Mouse (Mus musculus): ENCODE results near the gene Rnf19b. TPM values are rescaled to one million over a fixed set of nuclear protein-coding genes. Genes with fewer than 3 reads are reported as not detected.
A peak's percentile ranks its signal among the peaks of the same experiment; 100 is the strongest.

Rnf19b gene
- polyA plus RNA-seq, 1 experiment from 2014 or later, result 8.5 TPM

DNA sequence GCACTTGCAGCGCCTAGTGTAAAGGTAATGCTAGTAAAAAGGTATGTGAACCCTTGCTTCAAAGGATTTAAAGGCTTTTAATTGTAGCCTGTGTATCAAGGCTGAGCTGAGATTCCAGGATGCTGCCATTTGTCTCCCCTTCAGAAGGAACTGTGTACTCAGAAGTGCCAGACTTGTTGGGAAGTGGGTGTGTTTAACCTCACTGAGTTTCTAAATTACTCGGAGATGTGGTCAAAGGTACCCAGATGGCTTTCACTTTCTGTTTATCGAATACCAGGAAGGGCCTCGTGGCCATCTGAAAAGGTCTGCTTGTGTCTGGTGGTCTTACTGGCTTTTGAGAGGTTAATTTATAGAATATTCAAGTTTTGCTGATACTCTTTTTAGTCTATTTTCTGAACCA is 1.9 kb downstream of the Rnf19b start:
- Histone ChIP-seq H3K4me3 (ENCODE audit: low read depth, low read length) (peak overlapping the region; percentile 86; the same call in 1 of the 2 replicates), H3K9ac (no peak overlapping the region), H3K27ac (ENCODE audit: low read depth) (no peak overlapping the region), H3K4me1 (ENCODE audit: insufficient read depth) (peaks cover 5% of the 10 kb centered on the region; the same call in 1 of the 2 replicates), H3K27me3 (ENCODE audit: insufficient read depth, low read length) (no peaks in the 10 kb centered on the region), H3K4me2 (peak overlapping the region; percentile 100), H3K36me3 (ENCODE audit: insufficient read depth) (no peaks in the 10 kb centered on the region), H3K9me3 (ENCODE audit: low read depth, low read length) (no peaks in the 10 kb centered on the region)
- no peak for DNase-seq
- TF ChIP-seq CTCF (IDR thresholded peaks at IDR 0.05; ENCODE audit: low read depth), result no peak
- WGBS, result 34% methylated on average over 4 of the region's 4 CpGs
- no peak for ATAC-seq (ENCODE audit: insufficient read depth)

- H3K4me2 ChIP-seq, result no peak overlapping the region
- H3K27me3 ChIP-seq (ENCODE audit: insufficient read depth, low read length), result no peaks in the 10 kb centered on the region
- H3K4me1 ChIP-seq (ENCODE audit: insufficient read depth), result peaks cover 5% of the 10 kb centered on the region; the same call in 1 of the 2 replicates
- no peak overlapping the region for H3K4me3 ChIP-seq (ENCODE audit: low read depth, low read length)
- DNase-seq (no peak), ATAC-seq (ENCODE audit: insufficient read depth) (no peak)
- 90% methylated on average over 1 of the region's 1 CpGs for WGBS
- H3K9ac ChIP-seq, result no peak overlapping the region
- H3K27ac ChIP-seq (ENCODE audit: low read depth), result no peak overlapping the region
- TF ChIP-seq CTCF (IDR thresholded peaks at IDR 0.05; ENCODE audit: low read depth), result no peak
- H3K36me3 ChIP-seq (ENCODE audit: insufficient read depth), result no peaks in the 10 kb centered on the region
- H3K9me3 ChIP-seq (ENCODE audit: low read depth, low read length), result no peaks in the 10 kb centered on the region
Observed at GRCm38 (mm10) chr4:129061486-129061885, 3.4 kb downstream of the Rnf19b start.

DNA sequence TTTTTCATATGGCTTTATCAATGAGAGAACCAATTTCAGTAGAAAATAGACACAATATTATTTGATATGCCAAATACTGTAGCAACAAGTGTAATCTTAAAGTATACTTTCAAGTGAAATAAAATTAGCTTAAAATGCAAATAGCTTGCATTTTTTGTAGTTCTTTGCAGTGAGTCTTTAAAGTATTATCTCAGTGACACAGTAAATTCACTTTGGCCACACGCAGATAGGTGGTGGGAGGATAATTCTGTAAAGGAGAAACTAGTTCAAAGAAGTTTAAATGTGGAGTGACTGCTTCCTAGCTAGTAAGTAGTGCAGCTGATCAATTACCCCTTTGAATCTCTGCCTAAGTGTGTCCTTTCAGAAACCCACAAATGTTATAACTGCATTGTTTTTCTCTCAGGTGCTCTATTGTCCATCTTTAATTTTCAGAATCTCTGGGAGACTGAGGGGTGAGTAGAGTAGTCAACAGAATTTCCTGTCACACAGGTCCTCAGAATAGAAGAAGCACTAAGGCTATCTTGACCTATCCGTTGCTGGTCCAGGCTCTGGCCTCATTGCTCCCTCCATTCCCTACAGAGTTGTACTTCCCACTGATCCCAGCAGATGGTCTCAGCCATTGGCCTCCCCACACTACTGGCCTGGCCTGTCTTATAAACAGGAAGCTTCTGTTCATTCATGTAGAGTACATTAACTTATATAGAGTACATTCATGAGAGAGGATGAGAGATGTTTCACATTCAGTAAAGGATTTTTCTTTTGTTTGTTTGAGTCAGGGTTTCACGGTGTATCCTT is 4.4 kb downstream of the Rnf19b start:
- H3K4me2 ChIP-seq, result no peak overlapping the region
- TF ChIP-seq CTCF (IDR thresholded peaks at IDR 0.05; ENCODE audit: low read depth), result peak; percentile 32; the same call in 1 of the 2 replicates
- H3K4me3 ChIP-seq (ENCODE audit: low read depth, low read length), result no peak overlapping the region
- WGBS, result 70% methylated on average over 3 of the region's 3 CpGs
- DNase-seq, result peak; percentile 49
- no peaks in the 10 kb centered on the region for H3K36me3 ChIP-seq (ENCODE audit: insufficient read depth)
- no peaks in the 10 kb centered on the region for H3K9me3 ChIP-seq (ENCODE audit: low read depth, low read length)
- H3K4me1 ChIP-seq (ENCODE audit: insufficient read depth), result peaks cover 5% of the 10 kb centered on the region; the same call in 1 of the 2 replicates
- H3K27ac ChIP-seq (ENCODE audit: low read depth), result no peak overlapping the region; the same call in 1 of the 2 replicates
- H3K27me3 ChIP-seq (ENCODE audit: insufficient read depth, low read length), result no peaks in the 10 kb centered on the region
- no peak for ATAC-seq (ENCODE audit: insufficient read depth)
- H3K9ac ChIP-seq, result no peak overlapping the region

DNA sequence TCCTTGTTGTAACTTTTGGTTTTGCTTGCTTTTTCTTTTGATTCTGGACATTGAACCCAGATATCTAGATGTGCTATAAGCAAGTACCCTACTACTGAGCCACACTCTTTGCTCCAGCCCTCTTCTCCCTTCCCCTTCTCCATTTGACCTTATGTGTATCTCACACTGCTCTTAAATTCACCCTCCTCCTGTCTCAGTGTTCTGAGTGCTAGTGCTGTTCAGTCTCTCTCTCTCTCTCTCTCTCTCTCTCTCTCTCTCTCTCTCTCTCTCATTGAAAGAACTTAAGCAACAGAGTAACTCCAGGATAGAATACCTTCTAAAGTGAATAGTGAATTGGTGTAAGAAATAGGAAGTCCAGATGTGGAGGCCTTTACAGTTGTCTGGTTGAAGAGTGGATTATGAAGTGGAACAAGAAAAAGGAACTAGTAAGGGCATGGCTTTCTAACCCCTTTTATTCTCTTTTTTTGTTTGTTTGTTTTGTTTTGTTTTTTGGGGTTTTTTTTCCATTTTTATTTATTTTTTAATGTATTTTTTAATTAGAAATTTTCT is 7.7 kb downstream of the Rnf19b start:
- DNase-seq (no peak), ATAC-seq (ENCODE audit: insufficient read depth) (no peak)
- H3K27ac ChIP-seq (ENCODE audit: low read depth), result no peak overlapping the region
- TF ChIP-seq CTCF (IDR thresholded peaks at IDR 0.05; ENCODE audit: low read depth), result no peak
- H3K36me3 ChIP-seq (ENCODE audit: insufficient read depth), result no peaks in the 10 kb centered on the region
- no peak overlapping the region for H3K4me2 ChIP-seq
- no peak overlapping the region for H3K9ac ChIP-seq
- H3K4me3 ChIP-seq (ENCODE audit: low read depth, low read length), result no peak overlapping the region
- no peaks in the 10 kb centered on the region for H3K27me3 ChIP-seq (ENCODE audit: insufficient read depth, low read length)
- no peaks in the 10 kb centered on the region for H3K9me3 ChIP-seq (ENCODE audit: low read depth, low read length)
- H3K4me1 ChIP-seq (ENCODE audit: insufficient read depth), result no peaks in the 10 kb centered on the region

- Histone ChIP-seq H3K9me3 (ENCODE audit: low read depth, low read length) (no peaks in the 10 kb centered on the region), H3K4me2 (no peak overlapping the region), H3K27me3 (ENCODE audit: insufficient read depth, low read length) (no peaks in the 10 kb centered on the region), H3K27ac (ENCODE audit: low read depth) (no peak overlapping the region), H3K9ac (no peak overlapping the region), H3K4me3 (ENCODE audit: low read depth, low read length) (no peak overlapping the region), H3K4me1 (ENCODE audit: insufficient read depth) (no peaks in the 10 kb centered on the region), H3K36me3 (ENCODE audit: insufficient read depth) (no peaks in the 10 kb centered on the region)
- DNase-seq (no peak), ATAC-seq (ENCODE audit: insufficient read depth) (no peak)
- no peak for TF ChIP-seq CTCF (IDR thresholded peaks at IDR 0.05; ENCODE audit: low read depth)
- WGBS, result 83% methylated on average over 5 of the region's 5 CpGs
Observed at GRCm38 (mm10) chr4:129067638-129068415, 9.8 kb downstream of the Rnf19b start.

DNA sequence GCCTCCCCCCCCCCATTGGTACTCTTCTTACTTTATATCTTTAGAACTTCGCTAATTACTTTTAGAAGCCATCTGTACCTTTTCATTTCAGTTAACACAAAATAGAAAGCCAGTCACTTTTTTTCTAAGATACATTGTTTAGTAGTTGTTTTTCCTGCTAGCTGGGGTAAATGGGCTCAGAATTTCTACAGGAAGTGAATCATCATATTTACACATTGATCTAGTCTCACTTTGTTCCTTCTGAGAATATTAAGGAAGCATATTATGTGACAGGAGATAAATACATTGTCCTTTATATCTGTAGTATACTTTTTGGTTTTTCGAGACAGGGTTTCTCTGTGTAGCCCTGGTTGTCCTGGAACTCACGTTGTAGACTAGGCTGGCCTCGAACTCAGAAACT is 10.8 kb downstream of the Rnf19b start:
- H3K27ac ChIP-seq (ENCODE audit: low read depth), result no peak overlapping the region
- TF ChIP-seq CTCF (IDR thresholded peaks at IDR 0.05; ENCODE audit: low read depth), result no peak
- no peak for ATAC-seq (ENCODE audit: insufficient read depth)
- H3K4me3 ChIP-seq (ENCODE audit: low read depth, low read length), result no peak overlapping the region
- H3K36me3 ChIP-seq (ENCODE audit: insufficient read depth), result no peaks in the 10 kb centered on the region; the same call in 1 of the 2 replicates
- no peaks in the 10 kb centered on the region for H3K4me1 ChIP-seq (ENCODE audit: insufficient read depth)
- DNase-seq, result no peak
- H3K9ac ChIP-seq, result no peak overlapping the region
- H3K9me3 ChIP-seq (ENCODE audit: low read depth, low read length), result no peaks in the 10 kb centered on the region
- no peak overlapping the region for H3K4me2 ChIP-seq
- no peaks in the 10 kb centered on the region for H3K27me3 ChIP-seq (ENCODE audit: insufficient read depth, low read length)
- WGBS, result 86% methylated on average over 4 of the region's 4 CpGs

- peaks cover 72% of the 10 kb centered on the region for H3K36me3 ChIP-seq (ENCODE audit: insufficient read depth)
- H3K9ac ChIP-seq, result no peak overlapping the region
- H3K4me2 ChIP-seq, result no peak overlapping the region
- TF ChIP-seq CTCF (IDR thresholded peaks at IDR 0.05; ENCODE audit: low read depth), result no peak
- H3K9me3 ChIP-seq (ENCODE audit: low read depth, low read length), result no peaks in the 10 kb centered on the region; the same call in 1 of the 2 replicates
- WGBS, result 94% methylated on average over 9 of the region's 9 CpGs
- no peak overlapping the region for H3K4me3 ChIP-seq (ENCODE audit: low read depth, low read length)
- ATAC-seq (ENCODE audit: insufficient read depth), result no peak
- no peaks in the 10 kb centered on the region for H3K4me1 ChIP-seq (ENCODE audit: insufficient read depth)
- no peaks in the 10 kb centered on the region for H3K27me3 ChIP-seq (ENCODE audit: insufficient read depth, low read length)
- H3K27ac ChIP-seq (ENCODE audit: low read depth), result no peak overlapping the region
- no peak for DNase-seq
Observed at GRCm38 (mm10) chr4:129079126-129079525, 21.1 kb downstream of the Rnf19b start.
